Mouse (Mus musculus): ENCODE measurements at regions not wholly inside any gene's neighbourhood (a gene's known extent, or its start where the extent isn't known, plus 50 kb on each side); places are given as distances from the start of the nearest gene placed in this dataset.

GRCm38 (mm10) chrX:166977029-166977428, 232.1 kb downstream of the Tmsb4x start:
- DNase-seq (ENCODE audit: low read depth, low spot score), result no peak

- no peak for DNase-seq (ENCODE audit: low read depth, low spot score)
Measured at GRCm38 (mm10) chrX:166971721-166972120, 237.4 kb downstream of the Tmsb4x start.

DNA sequence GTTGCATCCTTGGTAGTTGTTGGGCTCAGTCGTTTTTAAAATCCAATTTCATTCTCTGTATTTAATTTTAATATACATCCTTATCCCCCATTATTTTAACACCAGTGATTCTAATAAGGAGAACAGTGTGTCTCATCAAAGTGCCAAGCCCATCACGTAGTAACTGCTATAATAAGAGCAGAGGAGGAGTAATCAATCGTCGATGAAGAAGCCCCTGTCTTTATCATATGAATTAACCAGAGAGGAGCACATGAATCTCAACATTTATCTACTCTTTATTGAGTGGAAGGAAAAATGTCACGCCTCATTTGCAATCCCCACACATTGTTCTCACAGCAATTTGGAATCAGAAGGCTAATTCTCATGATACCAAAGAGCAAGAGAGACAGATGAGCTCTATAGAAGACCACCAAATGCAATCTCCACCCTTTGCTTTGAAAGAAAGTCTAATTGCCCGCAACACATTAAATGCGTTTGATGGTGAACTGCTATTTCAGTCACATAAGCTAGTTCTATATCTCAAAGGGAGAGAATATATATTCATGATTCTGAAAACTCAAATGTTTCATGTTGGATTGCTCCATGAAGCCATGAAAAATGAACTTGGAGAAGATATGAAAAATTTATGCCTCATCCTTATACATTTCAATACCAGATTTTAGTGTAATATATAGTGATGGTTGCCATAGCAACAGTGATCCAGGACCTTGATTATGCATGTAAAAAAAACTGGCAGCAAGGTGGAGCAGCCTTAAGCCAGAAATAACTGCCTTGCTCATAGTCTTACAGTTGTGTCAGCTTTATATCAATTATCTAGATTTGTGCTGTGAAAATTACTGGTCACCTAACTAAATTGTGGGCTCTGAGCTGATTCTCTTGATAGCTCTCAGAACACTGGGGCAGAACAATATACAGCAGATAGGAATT, 244.2 kb downstream of the Tmsb4x start:
- no peak for DNase-seq (ENCODE audit: low read depth, low spot score)

DNA sequence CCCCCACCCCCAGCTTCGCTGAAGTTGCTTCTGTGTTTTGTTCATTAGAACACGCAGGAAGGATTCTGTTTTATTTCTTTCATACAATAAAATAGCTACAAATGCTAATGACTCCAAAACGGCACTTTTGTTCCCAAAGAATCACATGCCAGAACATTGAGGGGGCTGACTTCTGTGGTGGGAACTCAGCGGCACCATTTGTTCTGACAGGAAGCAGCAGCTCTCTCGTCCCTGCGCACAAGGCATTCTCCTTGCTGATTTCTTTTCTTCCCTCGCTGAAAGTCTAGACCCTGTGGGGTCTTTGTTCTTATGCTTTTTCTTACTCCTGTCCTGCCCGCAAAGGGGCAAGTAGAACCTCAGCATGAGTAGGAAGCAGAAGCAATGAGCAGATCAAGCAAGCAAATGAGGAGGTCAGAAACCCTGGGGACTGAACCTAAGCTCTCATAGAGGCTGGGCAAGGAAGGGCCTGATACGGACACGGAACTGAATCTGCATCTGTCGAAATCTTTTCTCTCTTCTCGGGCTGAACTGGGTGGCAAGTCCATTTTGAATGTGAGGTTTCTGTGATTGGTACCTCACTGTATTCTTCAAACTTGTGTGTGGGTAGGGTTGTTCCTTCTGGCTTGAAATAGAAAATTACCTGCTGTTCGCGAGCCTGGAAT, 256.5 kb downstream of the Tmsb4x start:
- DNase-seq (ENCODE audit: low read depth, low spot score), result peak; percentile 8

DNA sequence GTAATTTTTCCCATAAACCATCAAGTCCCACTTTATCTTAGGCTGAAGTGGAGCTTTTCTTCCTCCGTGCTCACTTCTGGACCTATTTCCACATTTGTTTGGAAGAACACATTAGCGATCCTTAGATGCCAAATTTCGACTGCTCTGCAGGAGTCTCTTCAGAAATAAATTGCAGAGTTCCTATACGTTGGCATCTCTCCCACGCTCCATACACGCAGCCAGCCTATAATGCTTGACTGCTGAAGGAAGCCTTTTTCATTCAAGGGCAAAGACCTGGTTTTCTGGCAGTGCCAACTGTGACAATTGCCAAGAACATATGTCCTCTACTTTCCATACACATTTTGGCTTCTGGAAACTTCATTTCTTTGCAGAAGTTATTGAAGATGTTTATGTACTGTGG, 258.1 kb downstream of the Tmsb4x start:
- no peak for DNase-seq (ENCODE audit: low read depth, low spot score)

DNA sequence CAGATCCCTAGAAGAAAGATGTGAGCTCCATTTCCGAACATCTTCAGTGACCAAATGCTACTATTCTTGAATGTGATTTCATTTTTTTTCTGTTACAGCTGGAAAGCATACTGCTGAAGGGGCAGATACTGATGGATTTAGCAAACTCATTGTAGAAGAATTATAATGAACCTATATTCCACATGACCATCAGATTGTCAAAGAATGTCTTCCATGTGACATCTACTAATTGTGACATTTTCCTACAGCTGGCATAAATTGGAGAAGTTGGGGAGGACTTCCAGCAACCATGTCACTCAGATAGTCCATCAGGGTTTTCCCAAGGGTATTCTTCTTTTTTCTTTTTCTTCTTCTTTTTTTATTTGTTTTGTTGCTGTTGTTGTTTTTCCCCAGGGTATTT, 263.2 kb downstream of the Tmsb4x start:
- no peak for DNase-seq (ENCODE audit: low read depth, low spot score)

- no peak for DNase-seq (ENCODE audit: low read depth, low spot score)
Measured at GRCm38 (mm10) chrX:166945476-166945875, 263.6 kb downstream of the Tmsb4x start.

- DNase-seq (ENCODE audit: low read depth, low spot score), result no peak
Measured at GRCm38 (mm10) chrX:166933766-166934165, 275.3 kb downstream of the Tmsb4x start.

DNA sequence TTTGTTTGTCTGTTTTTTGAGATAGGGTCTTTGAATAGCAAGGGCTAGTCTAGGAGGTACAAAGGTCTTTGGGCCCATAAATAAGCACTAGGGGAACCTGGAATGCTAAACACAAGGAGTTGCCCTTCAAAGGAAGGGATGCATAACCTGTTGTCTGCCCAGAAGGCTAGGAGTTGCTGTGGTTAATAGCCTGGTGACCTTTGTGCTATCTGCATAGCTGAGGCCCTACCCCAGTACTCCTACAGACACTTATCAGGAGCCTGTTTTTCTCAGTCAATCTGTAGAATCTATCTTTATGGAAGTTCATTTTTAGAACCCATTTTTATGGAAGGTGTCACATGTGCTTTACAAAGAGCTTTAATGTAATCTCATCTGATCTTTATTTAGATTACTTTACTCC, 276.6 kb downstream of the Tmsb4x start:
- DNase-seq (ENCODE audit: low read depth, low spot score), result no peak

GRCm38 (mm10) chrX:166931048-166931447, 278.1 kb downstream of the Tmsb4x start:
- no peak for DNase-seq (ENCODE audit: low read depth, low spot score)

- no peak for DNase-seq (ENCODE audit: low read depth, low spot score)
Measured at GRCm38 (mm10) chrX:166929716-166930420, 279.2 kb downstream of the Tmsb4x start.

DNA sequence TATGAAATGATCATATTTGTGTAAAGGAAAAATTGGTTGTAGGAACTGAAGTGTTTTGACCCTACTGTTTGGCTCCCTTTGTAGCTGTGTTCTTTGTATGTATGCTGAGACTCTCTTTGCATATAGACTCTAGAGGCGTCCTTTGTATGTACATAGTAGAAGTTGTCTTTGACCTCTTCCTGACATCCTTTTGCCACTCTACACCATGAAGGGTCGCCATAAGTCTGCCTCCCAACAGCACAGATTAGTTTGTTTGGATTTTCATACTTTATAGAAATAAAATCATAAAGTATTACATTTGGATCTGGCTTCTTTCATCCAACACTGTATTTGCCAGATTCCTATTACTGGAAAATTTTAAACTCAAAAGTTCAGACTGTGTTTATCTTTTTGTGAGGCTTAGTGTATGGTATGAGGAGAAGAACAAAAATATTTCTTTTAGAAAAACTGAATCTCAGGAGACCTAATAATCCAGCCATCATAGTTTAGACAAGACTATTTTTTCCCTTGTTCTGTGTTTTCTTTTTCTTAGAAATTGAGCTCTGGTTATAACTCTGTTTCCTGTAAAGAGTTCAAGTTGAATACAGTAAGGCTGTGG, 293.7 kb downstream of the Tmsb4x start:
- DNase-seq (ENCODE audit: low read depth, low spot score), result no peak

GRCm38 (mm10) chrX:166906602-166907001, 302.5 kb downstream of the Tmsb4x start:
- DNase-seq (ENCODE audit: low read depth, low spot score), result no peak

DNA sequence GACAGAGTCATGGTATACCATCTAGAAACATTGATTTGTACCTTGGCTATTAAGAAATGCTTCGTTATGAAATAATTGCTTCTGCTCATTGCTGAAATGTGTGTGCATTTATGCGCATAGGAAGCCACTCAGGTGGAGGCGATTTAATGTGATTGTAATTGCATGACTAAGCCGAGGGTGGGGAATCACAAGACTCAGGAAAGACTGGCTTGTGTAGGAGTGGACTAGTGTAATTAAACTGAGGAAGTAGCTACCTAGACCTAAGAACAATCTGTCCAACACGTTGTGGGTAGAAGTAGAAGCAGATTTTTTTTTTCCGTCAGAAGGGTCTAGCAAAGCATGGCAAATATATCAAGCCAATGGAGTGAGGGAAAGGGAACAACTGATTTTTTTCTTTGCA, 308.4 kb downstream of the Tmsb4x start:
- DNase-seq (ENCODE audit: low read depth, low spot score), result no peak

- DNase-seq (ENCODE audit: low read depth, low spot score), result no peak
Measured at GRCm38 (mm10) chrX:166895199-166895598, 309.7 kb upstream of the Egfl6 start.

GRCm38 (mm10) chrX:166886417-166886816, 300.9 kb upstream of the Egfl6 start:
- DNase-seq (ENCODE audit: low read depth, low spot score), result no peak

DNA sequence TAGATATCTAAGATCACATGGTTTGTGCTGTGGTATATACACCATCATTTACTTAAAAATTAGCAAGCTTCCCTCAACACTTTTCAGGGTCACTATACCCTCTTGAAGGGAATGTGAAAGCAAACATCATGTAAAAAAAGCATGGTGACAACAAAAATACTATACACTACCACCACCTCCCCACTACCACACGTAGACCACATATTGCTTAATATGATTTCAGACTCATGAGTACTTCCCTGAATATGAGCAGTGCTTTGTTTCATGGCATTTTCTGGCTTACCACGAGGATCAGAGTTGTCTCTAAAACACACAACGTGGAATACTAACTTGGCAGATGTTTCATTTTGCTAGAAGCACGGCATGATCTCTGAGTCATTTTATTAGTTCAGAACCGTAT, 284.0 kb upstream of the Egfl6 start:
- DNase-seq (ENCODE audit: low read depth, low spot score), result no peak

GRCm38 (mm10) chrX:166867692-166868091, 282.2 kb upstream of the Egfl6 start:
- DNase-seq (ENCODE audit: low read depth, low spot score), result peak; percentile 5

All from CD4-positive, CD25-positive, alpha-beta regulatory T cell, adult 2 months (primary cell).